Mouse (Mus musculus) mesoderm, embryonic 11.5 days (tissue): ENCODE measurements around the gene Fh1.

Source experiments
- DNase-seq: peaks from one replicate; pipeline ENCODE4 v3.0.0-alpha.2; 2012; ENCODE audit warnings: low read depth, low spot score

Gene Fh1

DNA sequence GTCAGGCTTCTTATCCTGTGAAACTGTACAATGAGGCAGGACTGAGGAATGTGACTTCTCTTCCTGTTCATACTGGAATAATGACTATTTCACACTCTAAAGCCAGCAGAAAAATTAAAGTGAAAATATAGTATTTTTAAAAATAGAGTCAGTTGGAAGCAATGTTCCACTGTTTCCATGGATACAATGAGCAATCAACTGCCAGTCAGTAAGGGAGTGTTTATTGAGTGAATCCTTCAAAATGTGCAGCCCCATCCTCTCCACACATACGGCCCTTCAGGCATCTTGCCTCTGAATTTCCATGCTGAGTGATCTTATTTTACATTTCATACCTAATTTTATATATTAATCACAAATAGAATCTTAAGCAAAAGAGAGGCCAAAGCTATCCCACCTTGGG lies 74.8 kb downstream of the Fh1 start:
- DNase-seq: no peak
